Mouse (Mus musculus): ENCODE data around the gene 4930404N11Rik. TPM values are rescaled to one million over a fixed set of nuclear protein-coding genes. Genes with fewer than 3 reads are reported as not detected.

The 4930404N11Rik gene
- polyA plus RNA-seq, 1 experiment from 2014 or later = 0.94 TPM

- Histone ChIP-seq H3K9me3 (ENCODE audit: low read length) (no peaks in the 10 kb centered on the region), H3K4me3 (ENCODE audit: low read depth, low read length) (peak overlapping the region; percentile 74), H3K9ac (replicated peaks) (peak overlapping the region; percentile 89; the same call in 1 of the 2 replicates), H3K27ac (ENCODE audit: low read depth) (no peak overlapping the region), H3K27me3 (ENCODE audit: insufficient read depth, low read length) (no peaks in the 10 kb centered on the region), H3K4me1 (ENCODE audit: insufficient read depth) (peaks cover 29% of the 10 kb centered on the region), H3K4me2 (ENCODE audit: low read depth, low read length) (peak overlapping the region; percentile 75), H3K36me3 (replicated peaks; ENCODE audit: insufficient read depth, low read length) (peaks cover 24% of the 10 kb centered on the region)
- DNase-seq (no peak), ATAC-seq (no peak)
- TF ChIP-seq CTCF (IDR thresholded peaks at IDR 0.05; ENCODE audit: low read depth) (no peak), EP300 (IDR thresholded peaks at IDR 0.05; ENCODE audit: low read depth) (no peak)
- 70% methylated on average over 22 of the region's 22 CpGs for WGBS (ENCODE audit: insufficient replicate concordance)
Observed at GRCm38 (mm10) chr10:81385603-81386306, 20.1 kb upstream of the 4930404N11Rik start.

- H3K27ac ChIP-seq (ENCODE audit: low read depth) = peak overlapping the region; percentile 97
- H3K9ac ChIP-seq (replicated peaks) = peak overlapping the region; percentile 89
- no peaks in the 10 kb centered on the region for H3K27me3 ChIP-seq (ENCODE audit: insufficient read depth, low read length)
- WGBS (ENCODE audit: insufficient replicate concordance) = under 1% methylated on average over 19 of the region's 19 CpGs
- no peaks in the 10 kb centered on the region for H3K9me3 ChIP-seq (ENCODE audit: low read length)
- DNase-seq (no peak), ATAC-seq (peak; percentile 20)
- peak overlapping the region; percentile 74 for H3K4me3 ChIP-seq (ENCODE audit: low read depth, low read length)
- peaks cover 39% of the 10 kb centered on the region for H3K4me1 ChIP-seq (ENCODE audit: insufficient read depth)
- H3K36me3 ChIP-seq (replicated peaks; ENCODE audit: insufficient read depth, low read length) = peaks cover 24% of the 10 kb centered on the region
- no peak for TF ChIP-seq CTCF (IDR thresholded peaks at IDR 0.05; ENCODE audit: low read depth)
- no peak for TF ChIP-seq EP300 (IDR thresholded peaks at IDR 0.05; ENCODE audit: low read depth)
- peak overlapping the region; percentile 75 for H3K4me2 ChIP-seq (ENCODE audit: low read depth, low read length)
Observed at GRCm38 (mm10) chr10:81384605-81384982, 19.0 kb upstream of the 4930404N11Rik start.

- Histone ChIP-seq H3K4me2 (ENCODE audit: low read depth, low read length) (peak within 1 kb of the TSS; percentile 75), H3K9me3 (ENCODE audit: low read length) (no peaks in the 10 kb centered on the region), H3K9ac (replicated peaks) (peak within 1 kb of the TSS; percentile 89), H3K36me3 (replicated peaks; ENCODE audit: insufficient read depth, low read length) (peaks cover 24% of the 10 kb centered on the region), H3K4me1 (ENCODE audit: insufficient read depth) (peaks cover 39% of the 10 kb centered on the region), H3K27ac (ENCODE audit: low read depth) (peak within 1 kb of the TSS; percentile 97), H3K27me3 (ENCODE audit: insufficient read depth, low read length) (no peaks in the 10 kb centered on the region), H3K4me3 (ENCODE audit: low read depth, low read length) (peak within 1 kb of the TSS; percentile 74)
- ATAC-seq (peak; percentile 82), DNase-seq (peak; percentile 100)
- TF ChIP-seq EP300 (IDR thresholded peaks at IDR 0.05; ENCODE audit: low read depth) = peak; percentile 83
- no peak for TF ChIP-seq CTCF (IDR thresholded peaks at IDR 0.05; ENCODE audit: low read depth)
- 3% methylated on average over 51 of the region's 54 CpGs for WGBS (ENCODE audit: insufficient replicate concordance)
Observed at GRCm38 (mm10) chr10:81383802-81384604, 18.4 kb upstream of the 4930404N11Rik start, which contains the start of the genes Dohh and Gm48551. TSS of gene Dohh (plus strand) at chr10:81384428. TSS of gene Gm48551 (plus strand) at chr10:81384466.

- peak overlapping the region; percentile 52 for H3K9ac ChIP-seq (replicated peaks)
Observed at GRCm38 (mm10) chr10:81382039-81382438, 16.4 kb upstream of the 4930404N11Rik start.

GRCm38 (mm10) chr10:81379809-81380378, 14.3 kb upstream of the 4930404N11Rik start:
- peak overlapping the region; percentile 7; the same call in 1 of the 2 replicates for H3K4me2 ChIP-seq (ENCODE audit: low read depth, low read length)
- no peaks in the 10 kb centered on the region for H3K27me3 ChIP-seq (ENCODE audit: insufficient read depth, low read length)
- H3K4me3 ChIP-seq (ENCODE audit: low read depth, low read length) = no peak overlapping the region
- no peak for TF ChIP-seq EP300 (IDR thresholded peaks at IDR 0.05; ENCODE audit: low read depth)
- TF ChIP-seq CTCF (IDR thresholded peaks at IDR 0.05; ENCODE audit: low read depth) = no peak
- DNase-seq (no peak), ATAC-seq (no peak)
- H3K9ac ChIP-seq (replicated peaks) = peak overlapping the region; percentile 16; the same call in 1 of the 2 replicates
- H3K27ac ChIP-seq (ENCODE audit: low read depth) = peak overlapping the region; percentile 97
- H3K9me3 ChIP-seq (ENCODE audit: low read length) = no peaks in the 10 kb centered on the region
- peaks cover 12% of the 10 kb centered on the region for H3K36me3 ChIP-seq (replicated peaks; ENCODE audit: insufficient read depth, low read length)
- WGBS (ENCODE audit: insufficient replicate concordance) = 69% methylated on average over 6 of the region's 6 CpGs
- peaks cover 40% of the 10 kb centered on the region for H3K4me1 ChIP-seq (ENCODE audit: insufficient read depth)

More at GRCm38 (mm10) chr10:81382039-81382438, 16.4 kb upstream of the 4930404N11Rik start:
- TF ChIP-seq EP300 (IDR thresholded peaks at IDR 0.05; ENCODE audit: low read depth) (peak; percentile 99), CTCF (IDR thresholded peaks at IDR 0.05; ENCODE audit: low read depth) (no peak)
- H3K36me3 ChIP-seq (replicated peaks; ENCODE audit: insufficient read depth, low read length) = peaks cover 14% of the 10 kb centered on the region
- H3K27me3 ChIP-seq (ENCODE audit: insufficient read depth, low read length) = no peaks in the 10 kb centered on the region
- H3K4me2 ChIP-seq (ENCODE audit: low read depth, low read length) = peak overlapping the region; percentile 47; the same call in 1 of the 2 replicates
- H3K4me1 ChIP-seq (ENCODE audit: insufficient read depth) = peaks cover 40% of the 10 kb centered on the region
- peak overlapping the region; percentile 97 for H3K27ac ChIP-seq (ENCODE audit: low read depth)
- 22% methylated on average over 5 of the region's 5 CpGs for WGBS (ENCODE audit: insufficient replicate concordance)
- DNase-seq (peak; percentile 93), ATAC-seq (peak; percentile 70)
- H3K4me3 ChIP-seq (ENCODE audit: low read depth, low read length) = no peak overlapping the region
- no peaks in the 10 kb centered on the region for H3K9me3 ChIP-seq (ENCODE audit: low read length)
